Mouse (Mus musculus): ENCODE data around the gene Nsun2. TPM values are rescaled to one million over a fixed set of nuclear protein-coding genes. Genes with fewer than 3 reads are reported as not detected.
"Not testable (repeated sequence)": the region's sequence is repeated elsewhere in the genome, so short reads cannot be mapped to it uniquely, and the experiment has no call there.

The Nsun2 gene
- polyA plus RNA-seq, 1 experiment from 2014 or later: 131 TPM

GRCm38 (mm10) chr13:69633988-69634387, 100.4 kb downstream of the Nsun2 start:
- no peak overlapping the region for H3K4me2 ChIP-seq (replicated peaks; ENCODE audit: low read depth, low read length)
- WGBS: 90% methylated on average over 2 of the region's 2 CpGs
- no peak for ATAC-seq (ENCODE audit: low FRiP score, low TSS enrichment)
- no peak overlapping the region for H3K27ac ChIP-seq (ENCODE audit: low read length)
- no peaks in the 10 kb centered on the region for H3K4me1 ChIP-seq (ENCODE audit: insufficient read depth, low read length)
- H3K27me3 ChIP-seq (ENCODE audit: insufficient read depth, low read length): no peaks in the 10 kb centered on the region
- H3K4me3 ChIP-seq (ENCODE audit: low read length): no peak overlapping the region
- no peaks in the 10 kb centered on the region for H3K9me3 ChIP-seq (ENCODE audit: low read length)
- H3K36me3 ChIP-seq (ENCODE audit: insufficient read depth, low read length): peaks cover 75% of the 10 kb centered on the region
- H3K9ac ChIP-seq (replicated peaks; ENCODE audit: low read length): no peak overlapping the region

- peaks cover 64% of the 10 kb centered on the region for H3K36me3 ChIP-seq (ENCODE audit: insufficient read depth, low read length)
- not testable (repeated sequence) for H3K27me3 ChIP-seq (ENCODE audit: insufficient read depth, low read length); H3K9me3 ChIP-seq (ENCODE audit: low read length); H3K27ac ChIP-seq (ENCODE audit: low read length); H3K9ac ChIP-seq (replicated peaks; ENCODE audit: low read length); ATAC-seq (ENCODE audit: low FRiP score, low TSS enrichment); H3K4me2 ChIP-seq (replicated peaks; ENCODE audit: low read depth, low read length); H3K4me1 ChIP-seq (ENCODE audit: insufficient read depth, low read length); H3K4me3 ChIP-seq (ENCODE audit: low read length)
- WGBS: 96% methylated on average over 7 of the region's 7 CpGs
These were observed 102.3 kb downstream of the Nsun2 start for GRCm38 (mm10) chr13:69635836-69636235.

GRCm38 (mm10) chr13:69636375-69636774, 102.8 kb downstream of the Nsun2 start:
- no peak overlapping the region for H3K27ac ChIP-seq (ENCODE audit: low read length)
- WGBS: 85% methylated on average over 3 of the region's 3 CpGs
- H3K9ac ChIP-seq (replicated peaks; ENCODE audit: low read length): no peak overlapping the region
- H3K36me3 ChIP-seq (ENCODE audit: insufficient read depth, low read length): peaks cover 59% of the 10 kb centered on the region
- no peak overlapping the region for H3K4me2 ChIP-seq (replicated peaks; ENCODE audit: low read depth, low read length)
- H3K4me1 ChIP-seq (ENCODE audit: insufficient read depth, low read length): no peaks in the 10 kb centered on the region
- H3K4me3 ChIP-seq (ENCODE audit: low read length): no peak overlapping the region
- no peaks in the 10 kb centered on the region for H3K27me3 ChIP-seq (ENCODE audit: insufficient read depth, low read length)
- peak; percentile 56; the same call in 1 of the 2 replicates for ATAC-seq (ENCODE audit: low FRiP score, low TSS enrichment)
- H3K9me3 ChIP-seq (ENCODE audit: low read length): no peaks in the 10 kb centered on the region

GRCm38 (mm10) chr13:69636816-69637215, 103.3 kb downstream of the Nsun2 start:
- Histone ChIP-seq H3K9me3 (ENCODE audit: low read length) (no peaks in the 10 kb centered on the region), H3K9ac (replicated peaks; ENCODE audit: low read length) (no peak overlapping the region), H3K4me3 (ENCODE audit: low read length) (no peak overlapping the region), H3K27ac (ENCODE audit: low read length) (no peak overlapping the region), H3K36me3 (ENCODE audit: insufficient read depth, low read length) (peaks cover 54% of the 10 kb centered on the region), H3K4me2 (replicated peaks; ENCODE audit: low read depth, low read length) (no peak overlapping the region), H3K4me1 (ENCODE audit: insufficient read depth, low read length) (no peaks in the 10 kb centered on the region), H3K27me3 (ENCODE audit: insufficient read depth, low read length) (no peaks in the 10 kb centered on the region)
- no peak for ATAC-seq (ENCODE audit: low FRiP score, low TSS enrichment)
- 83% methylated on average over 6 of the region's 6 CpGs for WGBS

GRCm38 (mm10) chr13:69637657-69638056, 104.1 kb downstream of the Nsun2 start:
- 92% methylated on average over 9 of the region's 9 CpGs for WGBS
- H3K4me1 ChIP-seq (ENCODE audit: insufficient read depth, low read length): no peaks in the 10 kb centered on the region
- no peak overlapping the region for H3K4me2 ChIP-seq (replicated peaks; ENCODE audit: low read depth, low read length)
- no peaks in the 10 kb centered on the region for H3K9me3 ChIP-seq (ENCODE audit: low read length)
- H3K4me3 ChIP-seq (ENCODE audit: low read length): no peak overlapping the region
- peaks cover 46% of the 10 kb centered on the region for H3K36me3 ChIP-seq (ENCODE audit: insufficient read depth, low read length)
- no peaks in the 10 kb centered on the region for H3K27me3 ChIP-seq (ENCODE audit: insufficient read depth, low read length)
- no peak for ATAC-seq (ENCODE audit: low FRiP score, low TSS enrichment)
- H3K9ac ChIP-seq (replicated peaks; ENCODE audit: low read length): no peak overlapping the region
- H3K27ac ChIP-seq (ENCODE audit: low read length): no peak overlapping the region

- peaks cover 43% of the 10 kb centered on the region for H3K36me3 ChIP-seq (ENCODE audit: insufficient read depth, low read length)
- no peak overlapping the region for H3K9ac ChIP-seq (replicated peaks; ENCODE audit: low read length)
- H3K27ac ChIP-seq (ENCODE audit: low read length): no peak overlapping the region
- H3K9me3 ChIP-seq (ENCODE audit: low read length): no peaks in the 10 kb centered on the region
- no peak for ATAC-seq (ENCODE audit: low FRiP score, low TSS enrichment)
- no peaks in the 10 kb centered on the region for H3K4me1 ChIP-seq (ENCODE audit: insufficient read depth, low read length)
- H3K27me3 ChIP-seq (ENCODE audit: insufficient read depth, low read length): no peaks in the 10 kb centered on the region
- H3K4me2 ChIP-seq (replicated peaks; ENCODE audit: low read depth, low read length): no peak overlapping the region
- no peak overlapping the region for H3K4me3 ChIP-seq (ENCODE audit: low read length)
- WGBS: 86% methylated on average over 6 of the region's 6 CpGs
These were observed 104.6 kb downstream of the Nsun2 start for GRCm38 (mm10) chr13:69638108-69638626.

- Histone ChIP-seq H3K27ac (ENCODE audit: low read length) (no peak overlapping the region), H3K9me3 (ENCODE audit: low read length) (no peaks in the 10 kb centered on the region), H3K27me3 (ENCODE audit: insufficient read depth, low read length) (no peaks in the 10 kb centered on the region), H3K4me1 (ENCODE audit: insufficient read depth, low read length) (no peaks in the 10 kb centered on the region), H3K4me2 (replicated peaks; ENCODE audit: low read depth, low read length) (no peak overlapping the region), H3K36me3 (ENCODE audit: insufficient read depth, low read length) (peaks cover 32% of the 10 kb centered on the region), H3K4me3 (ENCODE audit: low read length) (no peak overlapping the region), H3K9ac (replicated peaks; ENCODE audit: low read length) (no peak overlapping the region)
- WGBS: 90% methylated on average over 5 of the region's 5 CpGs
- no peak for ATAC-seq (ENCODE audit: low FRiP score, low TSS enrichment)
These were observed 105.7 kb downstream of the Nsun2 start for GRCm38 (mm10) chr13:69639251-69639650.

- no peak overlapping the region for H3K4me3 ChIP-seq (ENCODE audit: low read length)
- no peak overlapping the region for H3K4me2 ChIP-seq (replicated peaks; ENCODE audit: low read depth, low read length)
- H3K27ac ChIP-seq (ENCODE audit: low read length): no peak overlapping the region
- H3K27me3 ChIP-seq (ENCODE audit: insufficient read depth, low read length): no peaks in the 10 kb centered on the region
- no peak for ATAC-seq (ENCODE audit: low FRiP score, low TSS enrichment)
- no peaks in the 10 kb centered on the region for H3K4me1 ChIP-seq (ENCODE audit: insufficient read depth, low read length)
- WGBS: 96% methylated on average over 4 of the region's 4 CpGs
- H3K9me3 ChIP-seq (ENCODE audit: low read length): no peaks in the 10 kb centered on the region
- H3K36me3 ChIP-seq (ENCODE audit: insufficient read depth, low read length): peaks cover 23% of the 10 kb centered on the region
- H3K9ac ChIP-seq (replicated peaks; ENCODE audit: low read length): no peak overlapping the region
These were observed 106.6 kb downstream of the Nsun2 start for GRCm38 (mm10) chr13:69640126-69640525.

GRCm38 (mm10) chr13:69640541-69640940, 107.0 kb downstream of the Nsun2 start:
- no peak overlapping the region for H3K27ac ChIP-seq (ENCODE audit: low read length)
- H3K27me3 ChIP-seq (ENCODE audit: insufficient read depth, low read length): no peaks in the 10 kb centered on the region
- H3K9me3 ChIP-seq (ENCODE audit: low read length): no peaks in the 10 kb centered on the region
- no peak overlapping the region for H3K9ac ChIP-seq (replicated peaks; ENCODE audit: low read length)
- no peaks in the 10 kb centered on the region for H3K4me1 ChIP-seq (ENCODE audit: insufficient read depth, low read length)
- H3K4me3 ChIP-seq (ENCODE audit: low read length): no peak overlapping the region
- H3K4me2 ChIP-seq (replicated peaks; ENCODE audit: low read depth, low read length): no peak overlapping the region
- 88% methylated on average over 4 of the region's 4 CpGs for WGBS
- peaks cover 19% of the 10 kb centered on the region for H3K36me3 ChIP-seq (ENCODE audit: insufficient read depth, low read length)
- no peak for ATAC-seq (ENCODE audit: low FRiP score, low TSS enrichment)

GRCm38 (mm10) chr13:69641017-69641416, 107.5 kb downstream of the Nsun2 start:
- WGBS: 73% methylated on average over 3 of the region's 3 CpGs
- Histone ChIP-seq H3K9me3 (ENCODE audit: low read length) (no peaks in the 10 kb centered on the region), H3K4me3 (ENCODE audit: low read length) (no peak overlapping the region), H3K27ac (ENCODE audit: low read length) (no peak overlapping the region), H3K4me2 (replicated peaks; ENCODE audit: low read depth, low read length) (no peak overlapping the region), H3K27me3 (ENCODE audit: insufficient read depth, low read length) (no peaks in the 10 kb centered on the region), H3K9ac (replicated peaks; ENCODE audit: low read length) (no peak overlapping the region), H3K4me1 (ENCODE audit: insufficient read depth, low read length) (no peaks in the 10 kb centered on the region), H3K36me3 (ENCODE audit: insufficient read depth, low read length) (peaks cover 15% of the 10 kb centered on the region)
- no peak for ATAC-seq (ENCODE audit: low FRiP score, low TSS enrichment)
